8 mouse cellular contexts compared by ENCODE assay signal in the genomic region with DNA sequence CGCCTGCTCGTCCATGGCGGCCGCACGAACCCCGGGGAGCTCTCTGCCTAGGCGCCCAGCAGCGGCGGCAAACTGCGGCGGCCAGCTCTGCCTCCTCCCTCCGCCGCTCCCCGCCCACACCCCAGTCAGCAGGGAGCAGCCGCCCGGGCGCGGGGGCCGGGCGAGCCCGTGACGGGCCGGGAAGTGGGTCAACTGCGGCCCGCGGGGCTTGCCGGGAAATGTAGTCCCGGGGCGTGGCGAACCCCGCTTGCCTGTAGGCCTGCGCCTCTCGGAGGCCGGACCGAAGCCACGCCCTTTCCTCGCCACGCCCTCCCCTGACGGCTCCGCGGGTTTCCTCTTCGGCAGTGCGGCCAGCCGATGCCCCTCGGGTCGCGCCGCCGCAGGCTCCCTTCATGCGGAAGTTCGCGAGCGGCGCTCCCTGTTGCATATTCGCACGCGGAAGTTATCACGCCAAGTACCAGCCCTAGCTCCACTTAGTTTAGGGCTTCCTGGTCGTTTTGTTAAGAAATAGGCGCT. TPM values are rescaled to one million over a fixed set of nuclear protein-coding genes. Genes with fewer than 3 reads are reported as not detected.
DNase-seq lines count a peak whose midpoint lies in the region; ATAC-seq and TF ChIP-seq lines count a peak whose summit lies in the region.

No protein-coding gene starts in this region.

- peaks cover 21% of the 10 kb centered on the region for H3K79me2 ChIP-seq in MEL (ENCODE audit: control insufficient read depth, insufficient read depth, low read length, poor library complexity)

- no peaks in the 10 kb centered on the region for H3K27me3 ChIP-seq in MEL (ENCODE audit: control insufficient read depth in 1 of 2, insufficient read depth in 2 of 2, low read length in 2 of 2)
- H3K27me3 ChIP-seq in cerebellum, adult 2 months (ENCODE audit: control insufficient read depth, insufficient read depth, low read length), result no peaks in the 10 kb centered on the region
- H3K27me3 ChIP-seq in hindbrain, embryonic 10.5 days (ENCODE audit: insufficient read depth, poor library complexity, severe bottlenecking), result no peaks in the 10 kb centered on the region
- no peaks in the 10 kb centered on the region for H3K27me3 ChIP-seq in lung, postnatal 0 days (replicated peaks; ENCODE audit: insufficient read depth, low read length)

- H3K4me2 ChIP-seq in lung, postnatal 0 days (replicated peaks; ENCODE audit: low read depth, low read length), result peak overlapping the region; percentile 74

- peaks cover 0 to 25% of the 10 kb centered on the region in 2 experiments; a peak in 2 of 4 replicates for H3K36me3 ChIP-seq in MEL (ENCODE audit: control insufficient read depth in 1 of 2, insufficient read depth in 2 of 2, low read length in 2 of 2)
- H3K36me3 ChIP-seq in hindbrain, embryonic 10.5 days, result no peaks in the 10 kb centered on the region
- H3K36me3 ChIP-seq in lung, postnatal 0 days (ENCODE audit: insufficient read depth, low read length), result no peaks in the 10 kb centered on the region

- TF ChIP-seq EP300 in MEL (IDR thresholded peaks at IDR 0.05; ENCODE audit: low read depth in 1 of 2, low read length in 2 of 2), result no peak; a peak in 1 of 4 replicates
- TF ChIP-seq EP300 in lung, postnatal 0 days (IDR thresholded peaks at IDR 0.05), result no peak

- peak; percentile 99 for DNase-seq in MEL (ENCODE audit: low read depth, low spot score)
- DNase-seq in cerebellum, adult 2 months, result peak; percentile 98 to 99
- DNase-seq in forelimb bud, embryonic 11.5 days (ENCODE audit: low read depth, low spot score), result peak; percentile 97
- DNase-seq in hindbrain, embryonic 10.5 days (ENCODE audit: low spot score), result peak; percentile 98
- DNase-seq in layer of hippocampus, adult 9-11 months, result peak; percentile 99
- peak; percentile 99 for DNase-seq in lung, postnatal 0 days (ENCODE audit: low spot score)
- peak; percentile 98 for DNase-seq in ovary, postnatal 14 days (ENCODE audit: low spot score)
- DNase-seq in thymus, postnatal 14 days, result peak; percentile 100

- ATAC-seq in lung, postnatal 0 days, result peak; percentile 99

- no peak for TF ChIP-seq CTCF in MEL (IDR thresholded peaks at IDR 0.05 in 2 of 3, conservative IDR thresholded peaks at IDR 0.05 in 1 of 3; ENCODE audit: control insufficient read depth in 1 of 3, insufficient read depth in 1 of 3, low read depth in 2 of 3, low read length in 3 of 3, poor library complexity in 1 of 3, severe bottlenecking in 1 of 3)
- no peak for TF ChIP-seq CTCF in cerebellum, adult 2 months (IDR thresholded peaks at IDR 0.05; ENCODE audit: borderline replicate concordance, insufficient read depth, low read depth, low read length)
- peak; percentile 2; the same call in 1 of the 2 replicates for TF ChIP-seq CTCF in lung, postnatal 0 days (IDR thresholded peaks at IDR 0.05)

- TF ChIP-seq RAD21 in MEL (IDR thresholded peaks at IDR 0.05; ENCODE audit: low read depth, low read length), result no peak

- under 1% methylated on average over 56 of the region's 60 CpGs for whole genome bisulfite sequencing in cerebellum, adult 2 months
- under 1% methylated on average over 60 of the region's 60 CpGs for WGBS in hindbrain, embryonic 10.5 days
- under 1% methylated on average over 55 of the region's 60 CpGs for WGBS in lung, postnatal 0 days

- peak overlapping the region; percentile 83 to 98 for H3K4me3 ChIP-seq in MEL (ENCODE audit: control insufficient read depth in 1 of 2, insufficient read depth in 1 of 2, low read depth in 2 of 2, low read length in 2 of 2)
- H3K4me3 ChIP-seq in cerebellum, adult 2 months (replicated peaks; ENCODE audit: insufficient read depth, low read depth, low read length), result peak overlapping the region; percentile 92
- H3K4me3 ChIP-seq in hindbrain, embryonic 10.5 days, result peak overlapping the region; percentile 90
- peak overlapping the region; percentile 98 for H3K4me3 ChIP-seq in lung, postnatal 0 days (ENCODE audit: low read depth, low read length)

- TF ChIP-seq POLR2A in MEL (IDR thresholded peaks at IDR 0.05; ENCODE audit: control insufficient read depth in 1 of 2, insufficient read depth in 1 of 2, low read depth in 1 of 2, low read length in 2 of 2, poor library complexity in 1 of 2), result peak; percentile 79 to 97
- peak; percentile 68; the same call in 1 of the 2 replicates for TF ChIP-seq POLR2A in cerebellum, adult 2 months (IDR thresholded peaks at IDR 0.05; ENCODE audit: borderline replicate concordance, insufficient read depth, low read length)

- peaks cover 0 to 11% of the 10 kb centered on the region in 2 experiments; a peak in 3 of 4 replicates for H3K4me1 ChIP-seq in MEL (ENCODE audit: control insufficient read depth in 1 of 2, insufficient read depth in 2 of 2, low read length in 2 of 2)
- peaks cover 10% of the 10 kb centered on the region; the same call in 1 of the 2 replicates for H3K4me1 ChIP-seq in cerebellum, adult 2 months (ENCODE audit: control insufficient read depth, insufficient read depth, low read length)
- peaks cover 36% of the 10 kb centered on the region for H3K4me1 ChIP-seq in hindbrain, embryonic 10.5 days (replicated peaks)
- peaks cover 12% of the 10 kb centered on the region; the same call in 1 of the 2 replicates for H3K4me1 ChIP-seq in lung, postnatal 0 days (ENCODE audit: insufficient read depth, low read depth, low read length)

- H3K9ac ChIP-seq in MEL (ENCODE audit: control insufficient read depth, low read depth, low read length, poor library complexity, severe bottlenecking), result peak overlapping the region; percentile 98
- H3K9ac ChIP-seq in lung, postnatal 0 days (replicated peaks; ENCODE audit: low read depth), result peak overlapping the region; percentile 84

- H3K27ac ChIP-seq in MEL (ENCODE audit: control insufficient read depth, low read depth, low read length), result peak overlapping the region; percentile 81
- H3K27ac ChIP-seq in cerebellum, adult 2 months (ENCODE audit: insufficient read depth, low read length), result peak overlapping the region; percentile 85
- peak overlapping the region; percentile 96 for H3K27ac ChIP-seq in hindbrain, embryonic 10.5 days
- H3K27ac ChIP-seq in lung, postnatal 0 days (ENCODE audit: low read length), result peak overlapping the region; percentile 93

- H3K9me3 ChIP-seq in MEL (replicated peaks; ENCODE audit: insufficient read depth, low read length), result no peaks in the 10 kb centered on the region
- no peaks in the 10 kb centered on the region for H3K9me3 ChIP-seq in hindbrain, embryonic 10.5 days
- no peaks in the 10 kb centered on the region for H3K9me3 ChIP-seq in lung, postnatal 0 days (ENCODE audit: low read length)

TF ChIP-seq in MEL, 35 proteins besides CTCF, POLR2A, EP300 and RAD21:
- peak; percentile 78; the same call in 1 of the 2 replicates for TF ChIP-seq MXI1 (IDR thresholded peaks at IDR 0.05; ENCODE audit: low read depth, low read length)
- TF ChIP-seq ELF1 (IDR thresholded peaks at IDR 0.05; ENCODE audit: low read depth, low read length), result peak; percentile 94
- no peak for TF ChIP-seq CHD2 (IDR thresholded peaks at IDR 0.05; ENCODE audit: low read length)
- TF ChIP-seq ZKSCAN1 (IDR thresholded peaks at IDR 0.05; ENCODE audit: low read depth, low read length), result no peak
- TF ChIP-seq USF1 (IDR thresholded peaks at IDR 0.05; ENCODE audit: low read depth, low read length), result peak; percentile 55
- TF ChIP-seq SIN3A (IDR thresholded peaks at IDR 0.05; ENCODE audit: low read length), result peak; percentile 49
- peak; percentile 78 for TF ChIP-seq MYC (IDR thresholded peaks at IDR 0.05; ENCODE audit: low read depth, low read length)
- peak; percentile 97 for TF ChIP-seq MAZ (IDR thresholded peaks at IDR 0.05; ENCODE audit: low read depth, low read length)
- no peak for TF ChIP-seq BHLHE40 (IDR thresholded peaks at IDR 0.05; ENCODE audit: borderline replicate concordance, low read depth, low read length)
- TF ChIP-seq TAL1 (IDR thresholded peaks at IDR 0.05; ENCODE audit: low read length), result no peak
- TF ChIP-seq KAT2A (conservative IDR thresholded peaks at IDR 0.05; ENCODE audit: low read depth, low read length), result peak; percentile 82; the same call in 1 of the 2 replicates
- peak; percentile 63 for TF ChIP-seq TCF12 (IDR thresholded peaks at IDR 0.05; ENCODE audit: low read depth, low read length)
- TF ChIP-seq TBP (IDR thresholded peaks at IDR 0.05; ENCODE audit: low read depth, low read length), result peak; percentile 68
- peak; percentile 68 for TF ChIP-seq ZMIZ1 (IDR thresholded peaks at IDR 0.05; ENCODE audit: low read depth, low read length)
- peak; percentile 88; the same call in 1 of the 2 replicates for TF ChIP-seq POLR2AphosphoS2 (IDR thresholded peaks at IDR 0.05; ENCODE audit: low read length)
- peak; percentile 60 for TF ChIP-seq ETS1 (IDR thresholded peaks at IDR 0.05; ENCODE audit: low read depth, low read length)
- TF ChIP-seq HCFC1 (IDR thresholded peaks at IDR 0.05; ENCODE audit: low read depth, low read length), result peak; percentile 96
- peak; percentile 92 for TF ChIP-seq NELFE (IDR thresholded peaks at IDR 0.05; ENCODE audit: low read depth, low read length)
- TF ChIP-seq POLR2AphosphoS5 (IDR thresholded peaks at IDR 0.05; ENCODE audit: borderline replicate concordance, low read depth, low read length), result no peak
- TF ChIP-seq NRF1 (IDR thresholded peaks at IDR 0.05; ENCODE audit: insufficient read depth, low read depth, low read length, poor library complexity, severe bottlenecking), result peak; percentile 67
- peak; percentile 60 for TF ChIP-seq MAX (IDR thresholded peaks at IDR 0.05; ENCODE audit: low read length)

RNA-seq across cellular contexts. Expression of a gene that starts 0.5 kb away (rescaled TPM):
- total RNA-seq in MEL (2012; rRNA removed), result 10.2 and 13.4 TPM in 2 replicates
- 10 to 100 TPM in 1 of 2 experiments, not detected in 1; 13.9 TPM for polyA plus RNA-seq in MEL (2012; ENCODE audit: insufficient read depth in 1 of 2, insufficient read length in 2 of 2, low read depth in 1 of 2, low replicate concordance in 2 of 2, missing spikeins in 1 of 2)
- 24.6 and 25.0 TPM in 2 replicates for polyA plus RNA-seq in cerebellum, adult 2 months (2012; rRNA removed)
- 4.8 and 6.0 TPM in 2 replicates for polyA plus RNA-seq in hindbrain, embryonic 10.5 days (2016; fragmentation: Nextera tagmentation; extraction: Ambion mirVana)
- polyA plus RNA-seq in lung, postnatal 0 days (2015; fragmentation: Nextera tagmentation; extraction: Ambion mirVana), result 3.4 and 4.3 TPM in 2 replicates

Comparison
In these comparisons a context has a peak if more than half of its experiments do, and no peak if none do; other contexts are left out.
1. Peak in every context shown above with its lines: DNase-seq, ATAC-seq, H3K4me3 ChIP-seq and H3K27ac ChIP-seq.